Mouse (Mus musculus) mesoderm, embryonic 11.5 days (tissue): ENCODE data around the gene Bex4.
A peak's percentile ranks its signal among the peaks of the same experiment; 100 is the strongest.
"Not testable (repeated sequence)": the region's sequence is repeated elsewhere in the genome, so short reads cannot be mapped to it uniquely, and the experiment has no call there.

ENCODE experiments used
- DNase-seq: peaks from one replicate; pipeline ENCODE4 v3.0.0-alpha.2; 2012; ENCODE audit warnings: low read depth, low spot score

The Bex4 gene

GRCm38 (mm10) chrX:136138827-136139639 is at the start of gene Bex4:
Gene Bex4, plus strand, starts transcription at chrX:136138996.
- DNase-seq: not testable (repeated sequence)

GRCm38 (mm10) chrX:136092497-136093279 is 46.1 kb upstream of the Bex4 start:
- no peak for DNase-seq

- DNase-seq: no peak
Observed at GRCm38 (mm10) chrX:136094421-136094820, 44.4 kb upstream of the Bex4 start.

- DNase-seq: no peak
Observed at GRCm38 (mm10) chrX:136104046-136104723, 34.6 kb upstream of the Bex4 start.

- DNase-seq: peak; percentile 7
Observed at GRCm38 (mm10) chrX:136104724-136105088, 34.1 kb upstream of the Bex4 start.

- DNase-seq: peak; percentile 39
Observed at GRCm38 (mm10) chrX:136107942-136108341, 30.9 kb upstream of the Bex4 start.

GRCm38 (mm10) chrX:136115015-136115414 is 23.8 kb upstream of the Bex4 start:
- no peak for DNase-seq

- peak; percentile 85 for DNase-seq
Observed at GRCm38 (mm10) chrX:136115419-136115961, 23.3 kb upstream of the Bex4 start.

GRCm38 (mm10) chrX:136127038-136127743 is 11.6 kb upstream of the Bex4 start:
- DNase-seq: no peak

- peak; percentile 62 for DNase-seq
Observed at GRCm38 (mm10) chrX:136127744-136128064, 11.1 kb upstream of the Bex4 start.

GRCm38 (mm10) chrX:136135559-136135958 is 3.2 kb upstream of the Bex4 start:
- DNase-seq: no peak

- DNase-seq: not testable (repeated sequence)
Observed at GRCm38 (mm10) chrX:136139640-136140004, 826 bp downstream of the Bex4 start.

GRCm38 (mm10) chrX:136141385-136141784 is 2.6 kb downstream of the Bex4 start:
- DNase-seq: no peak

- no peak for DNase-seq
Observed at GRCm38 (mm10) chrX:136143711-136144110, 4.9 kb downstream of the Bex4 start.

- DNase-seq: no peak
Observed at GRCm38 (mm10) chrX:136144195-136144594, 5.4 kb downstream of the Bex4 start.

GRCm38 (mm10) chrX:136170625-136171024 is 31.8 kb downstream of the Bex4 start:
- no peak for DNase-seq

- DNase-seq: peak; percentile 79
Observed at GRCm38 (mm10) chrX:136171189-136172117, 32.7 kb downstream of the Bex4 start.

GRCm38 (mm10) chrX:136172118-136172551 is 33.3 kb downstream of the Bex4 start, which contains the start of gene Tceal8:
Gene Tceal8, minus strand, starts transcription at chrX:136172342.
- DNase-seq: peak; percentile 90

- DNase-seq: peak; percentile 16
Observed at GRCm38 (mm10) chrX:136172786-136173185, 34.0 kb downstream of the Bex4 start.

GRCm38 (mm10) chrX:136180897-136181553 is 42.2 kb downstream of the Bex4 start:
- no peak for DNase-seq
